Mouse (Mus musculus): Measurements from ENCODE around the gene Hbb-bh2.

- TF ChIP-seq MYOG (IDR thresholded peaks at IDR 0.05; ENCODE audit: control insufficient read depth, extremely low read depth, insufficient read length) (no peak), CTCF (IDR thresholded peaks at IDR 0.05; ENCODE audit: control insufficient read depth, insufficient read depth, insufficient read length) (no peak)
These were observed 32.7 kb upstream of the Hbb-bh2 start for GRCm38 (mm10) chr7:103873064-103873463.

Data from C2C12 (cell line).